Mouse (Mus musculus) embryonic facial prominence, embryonic 12.5 days (tissue): ENCODE results near the gene Brd4. TPM values are rescaled to one million over a fixed set of nuclear protein-coding genes. Genes with fewer than 3 reads are reported as not detected.
A peak's percentile ranks its signal among the peaks of the same experiment; 100 is the strongest.

Source experiments
- ATAC-seq: fragments of 200-750 bp; cut with Nextera tagmentation; 2 replicates; pipeline ENCODE4 v1.8.0; 2017; ENCODE audit not compliant: insufficient number of reproducible peaks, insufficient read depth, low FRiP score, low TSS enrichment
- H3K27ac ChIP-seq: fragments of 300-500 bp; sonication (generic); 2 replicates; pipeline ENCODE4 v1.5.1; 2016; ENCODE audit warnings: mild to moderate bottlenecking
- H3K27me3 ChIP-seq: fragments of 300-500 bp; sonication (generic); 2 replicates; pipeline ENCODE4 v1.6.1; 2016; ENCODE audit warnings: mild to moderate bottlenecking, moderate library complexity
- H3K36me3 ChIP-seq: fragments of 300-500 bp; sonication (generic); 2 replicates; pipeline ENCODE4 v1.6.1; 2016; ENCODE audit warnings: mild to moderate bottlenecking
- H3K4me1 ChIP-seq: fragments of 300-500 bp; sonication (generic); 2 replicates; pipeline ENCODE4 v1.6.1; 2016
- H3K4me2 ChIP-seq: fragments of 300-500 bp; sonication (generic); replicated peaks from 2 replicates; pipeline ENCODE4 v1.6.1; 2016; ENCODE audit warnings: mild to moderate bottlenecking, moderate library complexity
- H3K4me3 ChIP-seq: fragments of 300-500 bp; sonication (generic); 2 replicates; pipeline ENCODE4 v1.5.1; 2016; ENCODE audit warnings: mild to moderate bottlenecking
- H3K9ac ChIP-seq: fragments of 300-500 bp; sonication (generic); 2 replicates; pipeline ENCODE4 v1.6.1; 2016; ENCODE audit warnings: mild to moderate bottlenecking, moderate library complexity
- H3K9me3 ChIP-seq: fragments of 300-500 bp; sonication (generic); 2 replicates; pipeline ENCODE4 v1.6.1; 2016; ENCODE audit warnings: mild to moderate bottlenecking, moderate library complexity
- WGBS: fragments of 180-500 bp; shearing (Covaris S2); methylation state at CpG from one replicate; pipeline ENCODE4 v1.1.7; 2016; 5-methylcytosine and 5-hydroxymethylcytosine counted together
- polyA plus RNA-seq: library from polyadenylated mRNA; unstranded; fragments of >200 nt; fragmentation: Nextera tagmentation; extraction: Ambion mirVana; gene quantifications from 2 replicates; pipeline ENCODE4 v1.2.1, GENCODE M21; 2016

Gene Brd4
- polyA plus RNA-seq, 1 experiment from 2014 or later = 112 TPM

GRCm38 (mm10) chr17:32189850-32190249 lies 94.7 kb downstream of the Brd4 start:
- Histone ChIP-seq H3K9ac (0 out of 2 replicates have a peak overlapping the region, but pooled peaks have one; percentile 34), H3K4me1 (peaks cover 10% of the 10 kb centered on the region), H3K27me3 (peaks cover 19% of the 10 kb centered on the region), H3K4me2 (peak overlapping the region; percentile 89), H3K4me3 (peak overlapping the region; percentile 39), H3K9me3 (no peaks in the 10 kb centered on the region), H3K27ac (no peak overlapping the region), H3K36me3 (no peaks in the 10 kb centered on the region)
- ATAC-seq = no peak
- 12% methylated on average over 5 of the region's 5 CpGs for WGBS

- peaks cover 19% of the 10 kb centered on the region for H3K27me3 ChIP-seq
- H3K4me2 ChIP-seq = peak within 1 kb of the TSS; percentile 89
- 6% methylated on average over 42 of the region's 42 CpGs for WGBS
- H3K9ac ChIP-seq = peak within 1 kb of the TSS; percentile 34
- peaks cover 10% of the 10 kb centered on the region for H3K4me1 ChIP-seq
- 0 out of 2 replicates have a peak, but pooled peaks have one; percentile 10 for ATAC-seq
- no peaks in the 10 kb centered on the region for H3K9me3 ChIP-seq
- H3K36me3 ChIP-seq = no peaks in the 10 kb centered on the region
- peak within 1 kb of the TSS; percentile 39 for H3K4me3 ChIP-seq
- H3K27ac ChIP-seq = no peak within 1 kb of the TSS
These were observed 95.5 kb downstream of the Brd4 start, which contains the start of gene Ephx3 for GRCm38 (mm10) chr17:32188863-32189636. Gene Ephx3, minus strand, starts transcription at chr17:32189549.

GRCm38 (mm10) chr17:32183017-32183416 lies 101.5 kb downstream of the Brd4 start:
- H3K4me2 ChIP-seq = no peak overlapping the region
- ATAC-seq = no peak
- peaks cover 9% of the 10 kb centered on the region; the same call in 1 of the 2 replicates for H3K4me1 ChIP-seq
- 30% methylated on average over 8 of the region's 8 CpGs for WGBS
- H3K9ac ChIP-seq = no peak overlapping the region
- H3K27ac ChIP-seq = no peak overlapping the region
- H3K4me3 ChIP-seq = no peak overlapping the region
- H3K27me3 ChIP-seq = peaks cover 1% of the 10 kb centered on the region
- H3K36me3 ChIP-seq = no peaks in the 10 kb centered on the region
- H3K9me3 ChIP-seq = no peaks in the 10 kb centered on the region

GRCm38 (mm10) chr17:32179621-32180491 lies 104.7 kb downstream of the Brd4 start:
- no peak overlapping the region for H3K9ac ChIP-seq
- H3K27ac ChIP-seq = no peak overlapping the region
- peaks cover 9% of the 10 kb centered on the region; the same call in 1 of the 2 replicates for H3K4me1 ChIP-seq
- H3K4me2 ChIP-seq = no peak overlapping the region
- no peak overlapping the region for H3K4me3 ChIP-seq
- 51% methylated on average over 11 of the region's 11 CpGs for WGBS
- no peaks in the 10 kb centered on the region for H3K9me3 ChIP-seq
- no peak for ATAC-seq
- no peaks in the 10 kb centered on the region for H3K27me3 ChIP-seq
- H3K36me3 ChIP-seq = no peaks in the 10 kb centered on the region

- no peak overlapping the region for H3K4me3 ChIP-seq
- H3K4me2 ChIP-seq = no peak overlapping the region
- no peak for ATAC-seq
- H3K4me1 ChIP-seq = peaks cover 11% of the 10 kb centered on the region; the same call in 1 of the 2 replicates
- WGBS = 85% methylated on average over 4 of the region's 4 CpGs
- no peak overlapping the region for H3K27ac ChIP-seq
- no peak overlapping the region for H3K9ac ChIP-seq
- H3K27me3 ChIP-seq = no peaks in the 10 kb centered on the region
- H3K9me3 ChIP-seq = no peaks in the 10 kb centered on the region
- H3K36me3 ChIP-seq = no peaks in the 10 kb centered on the region
These were observed 107.6 kb downstream of the Brd4 start for GRCm38 (mm10) chr17:32176919-32177318.

GRCm38 (mm10) chr17:32173166-32173565 lies 111.4 kb downstream of the Brd4 start:
- no peak for ATAC-seq
- no peaks in the 10 kb centered on the region for H3K36me3 ChIP-seq
- no peak overlapping the region for H3K4me2 ChIP-seq
- H3K27ac ChIP-seq = no peak overlapping the region
- no peaks in the 10 kb centered on the region for H3K27me3 ChIP-seq
- peaks cover 5% of the 10 kb centered on the region; the same call in 1 of the 2 replicates for H3K4me1 ChIP-seq
- H3K9me3 ChIP-seq = no peaks in the 10 kb centered on the region
- no peak overlapping the region for H3K4me3 ChIP-seq
- WGBS = 60% methylated on average over 7 of the region's 7 CpGs
- no peak overlapping the region for H3K9ac ChIP-seq

- 78% methylated on average over 2 of the region's 2 CpGs for WGBS
- H3K36me3 ChIP-seq = no peaks in the 10 kb centered on the region
- no peak overlapping the region for H3K9ac ChIP-seq
- no peaks in the 10 kb centered on the region for H3K27me3 ChIP-seq
- H3K9me3 ChIP-seq = no peaks in the 10 kb centered on the region
- peaks cover 5% of the 10 kb centered on the region; the same call in 1 of the 2 replicates for H3K4me1 ChIP-seq
- H3K4me3 ChIP-seq = no peak overlapping the region
- H3K4me2 ChIP-seq = no peak overlapping the region
- no peak for ATAC-seq
- no peak overlapping the region for H3K27ac ChIP-seq
These were observed 112.0 kb downstream of the Brd4 start for GRCm38 (mm10) chr17:32172485-32172884.

- ATAC-seq = no peak
- H3K27me3 ChIP-seq = no peaks in the 10 kb centered on the region
- H3K36me3 ChIP-seq = no peaks in the 10 kb centered on the region
- H3K4me2 ChIP-seq = no peak overlapping the region
- H3K4me3 ChIP-seq = no peak overlapping the region
- WGBS = 68% methylated on average over 4 of the region's 4 CpGs
- H3K4me1 ChIP-seq = peaks cover 10% of the 10 kb centered on the region
- no peak overlapping the region for H3K9ac ChIP-seq
- no peak overlapping the region for H3K27ac ChIP-seq
- no peaks in the 10 kb centered on the region for H3K9me3 ChIP-seq
These were observed 114.8 kb downstream of the Brd4 start for GRCm38 (mm10) chr17:32169518-32170225.

GRCm38 (mm10) chr17:32166687-32167086 lies 117.8 kb downstream of the Brd4 start, which contains the start of gene Notch3:
Gene Notch3, minus strand, starts transcription at chr17:32166852.
- peak within 1 kb of the TSS; percentile 92 for H3K27ac ChIP-seq
- H3K9ac ChIP-seq = peak within 1 kb of the TSS; percentile 80
- peak; percentile 48; the same call in 1 of the 2 replicates for ATAC-seq
- H3K4me1 ChIP-seq = peaks cover 34% of the 10 kb centered on the region
- H3K36me3 ChIP-seq = no peaks in the 10 kb centered on the region
- no peaks in the 10 kb centered on the region for H3K9me3 ChIP-seq
- H3K27me3 ChIP-seq = no peaks in the 10 kb centered on the region
- peak within 1 kb of the TSS; percentile 78 for H3K4me2 ChIP-seq
- H3K4me3 ChIP-seq = peak within 1 kb of the TSS; percentile 71
- WGBS = 0% methylated on average over 33 of the region's 39 CpGs

- Histone ChIP-seq H3K4me1 (peaks cover 34% of the 10 kb centered on the region), H3K9me3 (no peaks in the 10 kb centered on the region), H3K27ac (peak overlapping the region; percentile 92), H3K4me2 (peak overlapping the region; percentile 78), H3K4me3 (peak overlapping the region; percentile 71), H3K27me3 (no peaks in the 10 kb centered on the region), H3K9ac (peak overlapping the region; percentile 80), H3K36me3 (no peaks in the 10 kb centered on the region)
- ATAC-seq = peak; percentile 53
- WGBS = under 1% methylated on average over 35 of the region's 43 CpGs
These were observed 118.5 kb downstream of the Brd4 start for GRCm38 (mm10) chr17:32165803-32166595.
